Mouse (Mus musculus) spleen, postnatal 0 days (tissue): ENCODE measurements around the gene Tnrc6b. TPM values are rescaled to one million over a fixed set of nuclear protein-coding genes. Genes with fewer than 3 reads are reported as not detected.

ENCODE experiments used
- polyA plus RNA-seq: library from polyadenylated mRNA; unstranded; fragments of >200 nt; fragmentation: Nextera tagmentation; extraction: Ambion mirVana; gene quantifications from 2 replicates; pipeline ENCODE4 v1.2.1, GENCODE M21; 2015

Tnrc6b gene
- 23.0 and 25.8 TPM in 2 replicates for polyA plus RNA-seq

GRCm38 (mm10) chr15:80710608-80711363, at the start of gene Tnrc6b:
Gene Tnrc6b, plus strand, starts transcription at chr15:80711313.

GRCm38 (mm10) chr15:80671295-80672252, 39.5 kb upstream of the Tnrc6b start, which contains the start of gene Fam83f:
Gene Fam83f, plus strand, starts transcription at chr15:80671847.

GRCm38 (mm10) chr15:80948145-80949135, 237.3 kb downstream of the Tnrc6b start, which contains the start of gene Adsl:
Gene Adsl, plus strand, starts transcription at chr15:80948490.

GRCm38 (mm10) chr15:80977620-80978334, 266.7 kb downstream of the Tnrc6b start, which contains the start of gene Sgsm3:
Gene Sgsm3, plus strand, starts transcription at chr15:80977765.

Other genes with a start within 250 kb of the Tnrc6b start
- gene Enthd1, start 146.2 kb upstream of the Tnrc6b start, polyA plus RNA-seq: 0.12 TPM in 1 of 2 replicates, not detected in the other
- gene Grap2, start 138.7 kb upstream of the Tnrc6b start, polyA plus RNA-seq: 17.3 and 18.7 TPM in 2 replicates
- gene Fam83f, start 39.5 kb upstream of the Tnrc6b start, polyA plus RNA-seq: 0.17 and 0.34 TPM in 2 replicates
- 82.1 and 86.0 TPM in 2 replicates for gene Adsl, start 237.2 kb downstream of the Tnrc6b start, polyA plus RNA-seq